Mouse (Mus musculus) left cerebral cortex, postnatal 25 days (tissue): Measurements from ENCODE around the gene Mtss1l. TPM values are rescaled to one million over a fixed set of nuclear protein-coding genes. Genes with fewer than 3 reads are reported as not detected.

Experiments
- DNase-seq, 2 experiments: peaks; one replicate each; pipeline ENCODE4 v3.0.0; 2022; ENCODE audit warnings: low spot score in 2 of 2, mixed read lengths in 1 of 2
- intact Hi-C: fragments of 180-260 bp; cut with DNase I; formaldehyde crosslinking; loops from one replicate; pipeline ENCODE4 v1.15.1; 2025
- total RNA-seq, 2 experiments: library from RNA; stranded (reverse); gene quantifications; 2 replicates each; pipeline ENCODE4 v1.2.3; 2021

Gene Mtss1l
- total RNA-seq: 100 to 1,000 TPM; 195 to 204 TPM

GRCm38 (mm10) chr8:110720685-110721598 is at the start of gene Mtss1l:
Mtss1l (plus strand) TSS chr8:110721476.
- intact Hi-C loops: no loop called here
- DNase-seq: peak; percentile 72 to 79

- intact Hi-C loops: no loop called here
- no peak for DNase-seq
These were observed 49.1 kb upstream of the Mtss1l start for GRCm38 (mm10) chr8:110672133-110672532.

GRCm38 (mm10) chr8:110673168-110673567 is 48.1 kb upstream of the Mtss1l start:
- no peak for DNase-seq
- intact Hi-C loops: no loop called here

DNA sequence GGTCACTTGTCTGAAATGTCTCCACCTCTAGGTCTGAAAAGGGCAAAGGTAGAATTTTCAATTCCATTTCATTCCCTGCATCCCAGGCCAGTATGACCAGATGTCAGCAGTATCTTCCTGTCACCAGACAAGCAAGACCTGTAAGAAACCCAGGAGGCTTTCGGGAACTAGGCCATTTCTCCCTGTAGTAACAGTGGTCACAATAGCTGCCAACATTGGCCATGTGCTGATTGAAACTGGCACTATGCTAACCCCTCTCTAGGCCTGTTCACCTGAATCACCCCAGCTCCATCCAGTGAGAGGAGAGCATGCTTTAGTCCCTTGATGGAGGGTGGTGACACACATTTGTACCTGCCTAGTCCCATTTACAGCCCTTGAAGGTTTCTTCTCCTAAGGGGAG is 46.7 kb upstream of the Mtss1l start:
- intact Hi-C loops: no loop called here
- DNase-seq: no peak

GRCm38 (mm10) chr8:110676702-110677101 is 44.6 kb upstream of the Mtss1l start:
- DNase-seq: no peak
- intact Hi-C loops: no loop called here

GRCm38 (mm10) chr8:110677174-110677660 is 44.1 kb upstream of the Mtss1l start:
- DNase-seq: no peak
- intact Hi-C loops: no loop called here

DNA sequence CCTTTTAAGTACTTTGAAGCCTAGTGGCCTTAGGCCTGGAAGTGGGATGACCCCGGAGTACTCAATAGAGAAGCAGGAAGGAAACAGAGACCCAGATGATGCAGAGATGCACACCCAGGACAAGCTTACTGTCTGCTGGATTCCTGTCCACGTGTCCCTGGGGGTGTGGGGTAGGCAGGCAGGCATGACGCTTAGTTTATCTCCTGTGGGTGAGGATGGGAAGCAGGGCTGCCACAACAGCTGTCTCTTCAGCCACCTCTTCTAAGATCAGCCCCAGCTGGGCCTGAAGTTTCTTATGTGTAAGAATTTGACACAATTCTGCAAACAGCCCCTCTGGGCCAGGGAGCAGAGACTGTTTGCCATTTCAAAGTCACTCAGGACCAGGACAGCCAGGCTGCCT is 42.3 kb upstream of the Mtss1l start:
- DNase-seq: peak in 1 of 2 experiments; percentile 74
- intact Hi-C loops: no loop called here

DNA sequence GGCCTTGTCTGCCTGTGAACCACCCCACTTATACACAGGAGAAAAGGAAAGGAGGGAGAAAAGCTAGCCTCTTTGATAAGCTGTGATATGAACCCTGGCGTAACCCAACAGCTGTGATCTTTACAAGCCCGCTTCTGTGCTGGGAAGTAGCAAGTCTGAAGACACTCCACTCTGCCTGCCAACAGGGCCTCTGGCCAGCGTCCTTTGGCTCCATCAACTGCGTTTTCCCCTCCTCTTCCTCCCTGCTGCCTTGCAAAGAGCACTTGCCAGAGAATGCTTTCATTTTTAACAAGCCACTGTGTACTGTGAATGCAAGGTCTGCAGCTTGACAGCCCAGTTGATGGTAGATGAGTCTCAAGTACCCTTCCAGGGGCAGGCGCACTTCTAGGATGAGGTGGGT is 33.5 kb upstream of the Mtss1l start:
- intact Hi-C loops: no loop called here
- DNase-seq: peak in 1 of 2 experiments; percentile 73

DNA sequence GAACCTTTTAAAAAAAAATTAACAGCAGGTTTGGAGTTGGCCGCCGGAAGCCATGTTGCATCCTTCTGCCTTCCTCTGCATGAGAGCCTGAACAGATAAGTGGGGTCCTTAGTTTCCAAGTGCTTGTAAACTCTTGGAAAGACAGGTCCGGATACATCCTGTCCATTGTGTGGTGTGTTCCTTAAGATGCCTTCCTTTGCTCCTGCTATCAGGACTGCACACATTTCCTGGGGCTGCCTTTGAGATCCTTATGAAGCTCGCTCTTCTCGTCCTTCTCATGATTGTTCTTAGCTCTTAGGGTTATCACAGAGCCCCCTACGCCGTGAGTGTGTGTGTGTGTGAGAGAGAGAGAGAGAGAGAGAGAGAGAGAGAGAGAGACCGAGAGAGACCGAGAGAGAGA is 31.3 kb upstream of the Mtss1l start:
- no peak for DNase-seq
- intact Hi-C loops: no loop called here

GRCm38 (mm10) chr8:110694226-110694625 is 27.1 kb upstream of the Mtss1l start:
- no peak for DNase-seq
- intact Hi-C loops: no loop called here

GRCm38 (mm10) chr8:110694826-110695225 is 26.4 kb upstream of the Mtss1l start:
- intact Hi-C loops: no loop called here

GRCm38 (mm10) chr8:110695431-110695830 is 25.8 kb upstream of the Mtss1l start:
- intact Hi-C loops: no loop called here
- DNase-seq: peak in 1 of 2 experiments; percentile 65

More at GRCm38 (mm10) chr8:110694826-110695225, 26.4 kb upstream of the Mtss1l start:
- DNase-seq: peak in 1 of 2 experiments; percentile 39

DNA sequence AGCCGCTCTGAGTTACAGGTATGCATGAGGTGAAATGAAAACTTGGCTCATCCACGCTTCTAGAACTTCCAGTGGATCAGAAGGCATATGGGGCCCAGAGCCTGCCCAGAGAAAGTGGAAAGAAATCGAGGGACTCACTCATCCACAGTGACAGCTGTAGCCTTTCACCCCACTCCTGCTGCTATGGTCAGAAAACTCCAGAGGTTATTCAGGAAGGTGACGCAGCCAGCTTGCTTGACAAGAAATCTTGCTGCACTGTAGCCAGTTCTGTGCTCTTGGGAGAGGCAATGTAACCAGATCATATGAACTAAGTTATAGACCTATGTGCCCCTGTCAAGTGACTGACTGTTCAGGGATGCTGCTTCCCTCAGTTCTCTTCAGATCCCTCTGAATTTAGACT is 25.2 kb upstream of the Mtss1l start:
- intact Hi-C loops: no loop called here
- DNase-seq: no peak

DNA sequence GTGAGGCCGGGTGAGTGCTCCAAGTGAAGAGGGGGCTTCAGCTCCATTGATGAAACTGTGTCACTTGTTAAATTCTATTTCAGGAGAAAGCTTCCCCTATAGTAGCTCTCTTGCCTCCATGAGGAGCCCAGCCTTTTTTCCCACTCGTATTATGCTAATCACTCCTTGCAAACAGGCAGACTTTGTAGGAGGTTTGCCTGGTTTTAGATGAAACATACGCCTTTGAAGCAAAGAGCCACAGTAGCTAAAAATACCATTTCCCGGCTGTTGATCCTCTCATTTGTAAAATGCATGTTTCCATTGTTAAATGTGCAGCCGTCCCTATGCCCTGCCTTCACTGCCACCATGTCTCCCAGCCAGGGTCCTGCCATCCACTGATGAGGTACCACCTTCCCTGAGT is 23.7 kb upstream of the Mtss1l start:
- intact Hi-C loops: no loop called here
- peak in 1 of 2 experiments; percentile 89 for DNase-seq

DNA sequence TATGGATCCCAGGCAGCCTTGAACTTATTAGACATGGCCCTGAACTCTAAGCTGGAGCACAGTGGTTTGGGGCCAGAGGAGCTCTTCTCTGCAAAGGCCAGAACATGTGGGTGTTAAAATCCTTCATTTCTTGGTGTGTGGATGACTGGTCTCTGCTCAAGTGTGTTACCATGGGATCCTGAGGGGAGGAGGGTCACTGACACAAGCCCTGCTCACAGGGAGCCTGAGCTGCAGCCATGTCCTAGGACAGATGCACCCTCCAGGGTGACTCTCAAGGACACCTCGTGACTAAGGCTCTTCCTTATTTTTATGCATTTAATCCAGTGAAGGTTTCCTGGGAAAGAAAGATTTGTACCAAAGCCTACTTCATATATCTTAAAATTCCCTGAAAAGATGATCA is 23.2 kb upstream of the Mtss1l start:
- intact Hi-C loops: no loop called here
- DNase-seq: no peak

GRCm38 (mm10) chr8:110699501-110699900 is 21.8 kb upstream of the Mtss1l start:
- DNase-seq: no peak

GRCm38 (mm10) chr8:110700561-110700960 is 20.7 kb upstream of the Mtss1l start:
- intact Hi-C loops: no loop called here
- no peak for DNase-seq

More at GRCm38 (mm10) chr8:110699501-110699900, 21.8 kb upstream of the Mtss1l start:
- intact Hi-C loops: no loop called here

DNA sequence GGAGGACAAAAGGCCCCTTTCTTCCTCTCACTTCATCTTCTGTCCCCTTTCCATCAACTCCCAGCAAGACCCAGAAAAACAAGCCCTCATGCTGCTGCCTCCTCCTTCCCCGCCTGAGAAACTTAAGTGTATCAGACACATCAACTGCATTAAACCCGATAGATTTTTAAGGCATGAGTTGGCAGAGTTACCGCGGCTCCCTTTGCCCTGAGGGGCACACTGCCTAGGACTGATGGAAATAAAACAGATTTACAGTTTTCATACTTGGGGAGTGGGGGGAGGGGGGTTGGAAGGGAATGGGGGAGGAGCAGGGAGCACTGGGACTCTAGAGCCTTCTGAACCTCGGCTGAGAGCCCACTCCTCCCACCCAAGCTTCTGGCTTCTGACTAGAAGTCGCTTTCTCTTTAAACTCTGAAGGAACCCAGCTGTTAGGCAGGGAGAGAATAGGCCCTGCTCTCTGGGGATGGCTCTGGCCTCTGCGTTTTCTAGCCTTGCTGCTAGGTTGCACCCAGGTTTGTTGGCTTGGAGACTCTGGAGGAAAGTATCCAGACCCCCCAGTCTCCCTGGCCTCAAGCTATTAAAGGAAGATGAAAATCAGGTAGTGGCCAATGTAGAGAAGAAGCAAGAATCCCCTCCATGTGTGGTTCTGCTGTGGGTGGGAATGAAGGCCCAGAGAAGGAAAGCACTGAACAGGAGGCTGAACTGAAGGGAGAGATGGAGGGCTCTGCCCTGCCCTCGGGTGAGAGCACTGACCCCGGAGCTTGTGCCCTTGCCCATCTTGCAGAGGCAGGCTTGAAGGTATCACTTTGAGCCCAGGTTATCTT is 18.4 kb upstream of the Mtss1l start:
- no peak for DNase-seq
- intact Hi-C loops: no loop called here

- intact Hi-C loops: no loop called here
- DNase-seq: no peak
These were observed 17.7 kb upstream of the Mtss1l start for GRCm38 (mm10) chr8:110703460-110704061.

GRCm38 (mm10) chr8:110704103-110704502 is 17.2 kb upstream of the Mtss1l start:
- DNase-seq: no peak
- intact Hi-C loops: no loop called here
